Mouse (Mus musculus) layer of hippocampus, postnatal 14 days (tissue): ENCODE measurements at regions not wholly inside any gene's neighbourhood (a gene's known extent, or its start where the extent isn't known, plus 50 kb on each side); places are given as distances from the start of the nearest gene placed in this dataset.

ENCODE experiments used
- DNase-seq, 2 experiments: peaks; one replicate each; pipeline ENCODE4 v3.0.0; 2021 to 2022; ENCODE audit warnings: low spot score in 2 of 2, mixed read lengths in 1 of 2

- DNase-seq = no peak
Measured at GRCm38 (mm10) chr1:35580474-35580873, 487.7 kb upstream of the Hs6st1 start.

DNA sequence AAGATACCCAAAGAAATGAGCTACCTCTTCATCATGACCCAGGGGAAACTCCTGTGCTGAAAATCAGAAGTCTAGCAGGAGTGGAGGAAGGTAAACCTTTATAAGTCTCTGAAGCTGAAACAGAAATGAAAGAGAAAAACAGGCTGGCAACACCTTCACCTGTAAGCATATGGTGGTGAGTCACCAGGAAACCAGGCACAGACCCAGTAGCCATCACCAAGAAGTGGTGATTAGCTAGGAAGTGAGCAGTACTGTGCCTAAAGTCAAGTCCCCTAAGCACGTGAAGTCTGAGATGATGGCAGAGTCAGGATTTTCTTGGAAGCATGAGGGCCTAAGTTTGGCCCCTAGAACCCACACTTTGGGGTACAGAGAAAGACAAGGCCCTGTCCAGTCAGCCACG is 480.3 kb upstream of the Hs6st1 start:
- no peak for DNase-seq

DNA sequence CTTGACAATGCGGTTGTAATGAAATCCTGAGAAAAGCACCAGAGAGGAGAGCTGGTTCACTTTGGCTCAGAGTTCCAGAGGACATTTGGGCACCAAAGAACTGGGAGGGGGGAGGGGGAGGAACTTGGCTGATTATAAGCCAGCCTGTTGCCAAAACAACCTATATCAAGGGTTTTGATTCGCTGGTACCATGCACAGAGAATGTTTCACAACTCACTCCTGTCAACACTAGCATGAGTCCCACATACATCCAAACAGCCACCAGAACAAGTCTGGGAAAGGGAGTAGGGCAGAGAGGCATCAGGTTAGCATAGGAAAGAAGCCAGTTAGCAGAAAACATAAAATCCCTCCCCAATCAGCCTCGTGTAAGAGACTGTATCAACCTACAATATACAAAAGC is 479.3 kb upstream of the Hs6st1 start:
- DNase-seq = no peak

DNA sequence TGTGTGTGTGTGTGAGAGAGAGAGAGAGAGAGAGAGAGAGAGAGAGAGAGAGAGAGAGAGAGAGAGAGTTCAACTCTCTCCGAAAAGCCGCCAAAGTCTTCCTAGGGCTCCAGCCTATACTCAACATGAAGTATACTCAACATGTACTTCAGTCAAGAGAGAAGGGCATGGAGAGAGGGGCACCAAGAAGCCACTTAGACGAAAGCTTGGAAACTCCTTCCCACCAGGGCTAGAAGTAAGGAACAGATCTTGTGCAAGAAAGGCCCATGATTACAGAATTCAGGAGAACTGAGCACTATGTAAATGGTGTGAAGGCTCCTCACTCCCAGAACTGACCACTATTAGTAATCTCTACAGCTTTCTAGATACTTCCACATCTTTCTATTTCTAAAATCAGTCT is 467.4 kb upstream of the Hs6st1 start:
- DNase-seq = no peak

GRCm38 (mm10) chr1:35615131-35615530 is 453.1 kb upstream of the Hs6st1 start:
- DNase-seq = no peak

GRCm38 (mm10) chr1:35619476-35619875 is 448.7 kb upstream of the Hs6st1 start:
- DNase-seq = no peak

DNA sequence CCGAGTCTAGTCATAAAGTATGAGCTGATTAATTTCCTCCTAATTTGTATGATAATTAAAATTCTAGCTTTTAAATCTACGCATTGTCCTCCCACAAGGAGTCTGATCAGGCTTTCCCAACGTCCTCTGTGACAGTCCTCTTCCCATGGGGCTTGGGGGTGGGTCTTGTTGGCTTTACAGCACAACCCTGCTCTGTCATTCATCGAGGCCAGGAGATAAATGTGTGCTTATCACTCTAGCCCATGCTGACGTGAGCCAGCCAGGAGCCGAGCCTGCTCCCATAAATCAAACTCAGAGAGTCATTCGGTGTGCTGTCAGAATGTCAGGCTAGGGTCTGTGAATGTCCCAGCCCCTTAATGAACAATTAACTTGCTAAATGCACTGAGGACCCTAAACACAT is 425.6 kb upstream of the Hs6st1 start:
- no peak for DNase-seq

GRCm38 (mm10) chr1:35653119-35653956 is 414.9 kb upstream of the Hs6st1 start:
- DNase-seq = peak; percentile 15 to 42

- no peak for DNase-seq
Measured at GRCm38 (mm10) chr1:35663006-35663405, 405.2 kb upstream of the Hs6st1 start.

DNA sequence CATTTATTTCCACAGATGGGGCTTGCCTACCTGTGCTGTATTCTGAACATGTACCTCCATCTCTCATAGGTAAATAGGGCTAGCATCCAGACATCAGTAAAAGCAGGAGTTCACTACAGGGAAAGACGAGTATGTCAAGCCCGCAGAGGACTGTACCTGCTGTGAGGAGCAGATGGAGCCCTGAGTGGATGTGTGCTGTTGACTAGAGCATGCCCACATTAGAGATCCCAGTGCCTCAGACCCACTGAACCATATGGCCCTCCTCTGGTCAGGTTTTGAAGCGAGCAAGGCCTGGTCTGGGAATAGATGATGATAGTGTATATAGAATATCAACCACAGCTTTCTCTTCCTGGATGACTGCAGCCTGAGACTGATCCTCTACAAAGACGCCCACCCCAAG is 394.7 kb upstream of the Hs6st1 start:
- no peak for DNase-seq

- no peak for DNase-seq
Measured at GRCm38 (mm10) chr1:35673992-35674391, 394.2 kb upstream of the Hs6st1 start.

GRCm38 (mm10) chr1:35682511-35682949 is 385.7 kb upstream of the Hs6st1 start:
- DNase-seq = peak in 1 of 2 experiments; percentile 9

- DNase-seq = no peak
Measured at GRCm38 (mm10) chr1:35685651-35686050, 382.5 kb upstream of the Hs6st1 start.

GRCm38 (mm10) chr1:35694349-35694748 is 373.9 kb upstream of the Hs6st1 start:
- no peak for DNase-seq

DNA sequence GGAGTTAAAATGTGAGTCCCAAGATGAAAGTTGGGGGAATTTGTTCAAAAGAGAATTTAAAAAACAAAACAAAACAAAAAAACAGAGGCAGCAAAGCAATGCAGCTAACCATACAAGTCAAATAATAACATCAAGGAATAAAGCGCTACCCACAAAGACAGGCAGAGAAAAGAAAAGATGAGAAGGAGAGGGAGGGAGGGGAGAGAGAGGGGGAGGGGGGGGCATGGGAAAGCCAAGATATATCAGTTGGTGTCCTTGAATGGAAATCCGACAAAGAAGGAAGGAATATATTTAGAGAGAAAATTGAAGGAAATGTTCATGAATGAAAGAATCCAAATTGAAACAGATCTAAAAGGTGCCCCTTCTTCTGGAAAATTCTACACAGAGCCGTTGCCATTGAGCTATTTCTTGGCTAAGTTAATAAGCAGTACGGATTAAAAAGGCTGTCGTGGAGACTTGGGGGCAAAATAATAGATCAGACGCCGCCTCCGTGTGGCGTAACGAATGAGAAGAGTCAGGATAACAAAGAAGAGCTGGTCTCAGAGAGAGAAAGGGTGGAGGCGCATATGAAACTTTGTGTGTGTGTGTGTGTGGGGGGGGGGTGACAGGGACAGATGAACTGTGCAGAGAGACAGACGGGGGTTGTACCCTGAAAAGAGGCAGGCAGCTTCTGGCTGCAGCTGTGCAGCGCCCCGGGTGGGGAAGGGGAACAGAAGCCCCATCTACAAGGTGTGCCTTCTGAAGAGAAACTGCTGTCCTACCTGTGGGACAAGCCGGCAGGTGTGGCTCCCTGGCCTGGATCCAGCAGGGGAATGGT is 373.2 kb upstream of the Hs6st1 start:
- DNase-seq = peak in 1 of 2 experiments; percentile 11

DNA sequence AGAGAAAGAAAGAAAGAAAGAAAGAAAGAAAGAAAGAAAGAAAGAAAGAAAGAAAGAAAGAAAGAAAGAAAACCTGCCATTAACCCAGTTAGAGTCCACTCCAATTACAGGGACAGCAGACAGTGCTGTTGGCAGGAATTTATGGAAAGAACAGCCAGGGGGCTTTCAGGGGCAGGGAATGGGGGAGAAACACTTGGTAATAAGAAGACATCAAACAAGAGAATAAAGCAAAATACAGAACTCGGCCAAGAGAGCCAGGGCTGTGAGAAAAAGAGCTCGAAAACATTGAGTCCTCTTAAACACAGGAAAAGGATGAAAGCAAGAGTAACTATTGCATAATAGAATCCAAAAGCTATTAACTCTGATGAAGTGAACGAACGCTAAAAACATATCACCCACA is 371.0 kb upstream of the Hs6st1 start:
- peak in 1 of 2 experiments; percentile 43 for DNase-seq

- no peak for DNase-seq
Measured at GRCm38 (mm10) chr1:35697834-35698500, 370.2 kb upstream of the Hs6st1 start.

GRCm38 (mm10) chr1:35702585-35702984 is 365.6 kb upstream of the Hs6st1 start:
- no peak for DNase-seq

- DNase-seq = no peak
Measured at GRCm38 (mm10) chr1:35706336-35706735, 361.9 kb upstream of the Hs6st1 start.

DNA sequence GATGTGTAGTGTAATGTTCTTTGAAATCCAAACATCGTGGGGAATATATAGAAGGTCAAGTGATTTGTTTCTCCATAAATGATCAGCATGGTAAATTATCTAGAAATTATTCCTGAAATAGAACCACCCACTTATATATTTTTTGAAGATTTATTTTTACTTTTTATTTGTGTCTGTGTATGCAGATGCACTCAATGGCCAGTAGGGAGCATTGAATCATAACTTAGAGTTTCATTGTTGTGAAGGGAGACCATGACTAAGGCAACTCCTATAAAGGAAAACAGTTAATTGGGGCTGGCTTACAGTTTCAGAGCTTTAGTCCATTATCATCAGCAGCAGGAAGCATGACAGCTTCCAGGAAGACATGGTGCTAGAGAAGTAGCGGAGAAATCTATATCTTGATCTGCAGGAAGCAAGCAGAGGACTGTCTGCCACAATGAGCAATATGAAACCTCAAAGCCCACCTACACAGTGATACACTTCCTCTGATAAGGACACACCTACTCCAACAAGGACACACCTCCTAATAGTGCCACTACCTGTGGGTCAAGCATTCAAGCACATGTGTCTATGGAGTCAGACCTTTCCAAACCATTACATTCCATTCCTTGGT is 359.9 kb upstream of the Hs6st1 start:
- DNase-seq = no peak

DNA sequence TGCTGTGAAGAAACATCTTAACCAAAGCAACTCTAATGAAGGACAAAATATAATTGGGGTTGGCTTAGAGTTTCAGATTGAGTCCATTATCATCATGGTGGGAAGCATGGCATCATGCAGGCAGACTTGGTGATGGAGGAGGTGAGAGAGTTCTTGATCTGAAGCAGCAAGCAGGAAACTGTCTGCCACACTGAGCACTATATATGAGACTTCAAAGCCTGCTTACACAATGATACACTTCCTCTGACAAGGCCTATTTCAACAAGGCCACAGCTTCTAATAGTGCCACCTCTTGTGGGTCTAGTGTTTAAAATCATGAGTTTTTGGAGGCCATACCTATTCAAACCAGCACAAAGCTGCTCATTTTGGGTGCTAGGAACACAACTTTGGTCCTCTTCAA is 359.0 kb upstream of the Hs6st1 start:
- DNase-seq = no peak
